Mouse (Mus musculus): ENCODE results near the gene Psmd1. TPM values are rescaled to one million over a fixed set of nuclear protein-coding genes. Genes with fewer than 3 reads are reported as not detected.

Psmd1 gene
- total and polyA plus RNA-seq, 3 experiments: 57.9 to 155 (median 116) TPM

DNA sequence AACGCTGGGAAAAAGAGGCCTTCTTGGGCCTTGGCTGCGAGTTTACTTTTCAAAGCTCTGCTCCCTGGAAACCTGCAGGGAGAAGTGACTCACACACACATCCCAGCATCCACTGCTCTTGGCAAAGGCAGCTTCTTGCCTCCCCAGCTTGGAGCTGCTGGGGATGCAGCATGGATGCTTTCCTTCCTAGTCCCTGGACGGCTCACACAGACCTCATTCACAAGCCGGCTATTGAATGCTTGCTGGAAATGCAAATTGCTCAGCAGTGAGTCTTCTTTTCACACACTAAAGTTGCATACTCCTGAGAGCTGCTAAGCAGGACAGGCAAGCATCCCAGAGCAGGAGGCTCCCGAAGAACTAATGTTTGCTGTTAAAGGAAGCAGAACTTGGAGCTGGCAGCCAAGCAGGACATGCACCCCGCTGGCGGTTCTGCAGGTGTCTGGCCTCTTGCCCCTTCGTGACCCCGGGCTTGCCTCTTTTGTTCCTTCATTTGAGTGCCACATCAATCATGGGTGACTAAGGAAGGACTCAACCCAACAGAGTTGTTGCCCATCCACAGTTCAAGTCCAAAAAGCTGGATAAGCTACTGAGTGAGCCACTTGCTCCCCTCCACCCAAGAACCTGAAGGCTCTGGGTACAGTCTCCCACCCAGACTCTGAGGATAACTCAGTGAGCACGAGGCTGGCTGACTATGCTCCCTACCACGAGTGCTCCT, 31.8 kb upstream of the Psmd1 start:
- H3K27ac ChIP-seq (ENCODE audit: control insufficient read depth, low read depth, low read length): no peak overlapping the region
- TF ChIP-seq HCFC1 (IDR thresholded peaks at IDR 0.05; ENCODE audit: low read depth, low read length) (no peak), ZC3H11A (IDR thresholded peaks at IDR 0.05; ENCODE audit: low read depth, low read length) (no peak), TCF12 (IDR thresholded peaks at IDR 0.05; ENCODE audit: low read depth, low read length) (no peak), USF1 (IDR thresholded peaks at IDR 0.05; ENCODE audit: low read depth, low read length) (no peak), MAX (IDR thresholded peaks at IDR 0.05; ENCODE audit: low read length) (no peak), POLR2A (IDR thresholded peaks at IDR 0.05; ENCODE audit: control insufficient read depth in 1 of 2, insufficient read depth in 1 of 2, low read depth in 1 of 2, low read length in 2 of 2, poor library complexity in 1 of 2) (no peak), GATA1 (IDR thresholded peaks at IDR 0.05; ENCODE audit: low read depth, low read length) (no peak), MYB (IDR thresholded peaks at IDR 0.05; ENCODE audit: low read depth, low read length) (no peak), MXI1 (IDR thresholded peaks at IDR 0.05; ENCODE audit: low read depth, low read length) (no peak), NELFE (IDR thresholded peaks at IDR 0.05; ENCODE audit: low read depth, low read length) (no peak), GABPA (IDR thresholded peaks at IDR 0.05; ENCODE audit: low read depth, low read length) (no peak), TAL1 (IDR thresholded peaks at IDR 0.05; ENCODE audit: low read length) (no peak), POLR2AphosphoS2 (IDR thresholded peaks at IDR 0.05; ENCODE audit: low read length) (no peak), KAT2A (conservative IDR thresholded peaks at IDR 0.05; ENCODE audit: low read depth, low read length) (no peak), NRF1 (IDR thresholded peaks at IDR 0.05; ENCODE audit: insufficient read depth, low read depth, low read length, poor library complexity, severe bottlenecking) (no peak), ELF1 (IDR thresholded peaks at IDR 0.05; ENCODE audit: low read depth, low read length) (no peak), RAD21 (IDR thresholded peaks at IDR 0.05; ENCODE audit: low read depth, low read length) (no peak), CHD1 (IDR thresholded peaks at IDR 0.05; ENCODE audit: low read depth, low read length) (no peak), ZKSCAN1 (IDR thresholded peaks at IDR 0.05; ENCODE audit: low read depth, low read length) (no peak)

GRCm38 (mm10) chr1:86038191-86038951, 25.8 kb upstream of the Psmd1 start:
- no peak overlapping the region for H3K4me3 ChIP-seq (ENCODE audit: control insufficient read depth in 1 of 2, insufficient read depth in 1 of 2, low read depth in 2 of 2, low read length in 2 of 2)
- no peak overlapping the region for H3K9ac ChIP-seq (ENCODE audit: control insufficient read depth, low read depth, low read length, poor library complexity, severe bottlenecking)
- H3K36me3 ChIP-seq (ENCODE audit: control insufficient read depth in 1 of 2, insufficient read depth in 2 of 2, low read length in 2 of 2): no peaks in the 10 kb centered on the region
- no peaks in the 10 kb centered on the region for H3K79me2 ChIP-seq (ENCODE audit: control insufficient read depth, insufficient read depth, low read length, poor library complexity)
- H3K9me3 ChIP-seq (replicated peaks; ENCODE audit: insufficient read depth, low read length): no peaks in the 10 kb centered on the region
- no peak for DNase-seq (ENCODE audit: low read depth, low spot score)
- no peak for TF ChIP-seq KAT2A (conservative IDR thresholded peaks at IDR 0.05; ENCODE audit: low read depth, low read length)
- no peak for TF ChIP-seq USF2 (IDR thresholded peaks at IDR 0.05; ENCODE audit: borderline replicate concordance in 1 of 2, insufficient read depth in 1 of 2, low read depth in 1 of 2, low read length in 2 of 2)
- TF ChIP-seq JUND (IDR thresholded peaks at IDR 0.05; ENCODE audit: low read depth, low read length): no peak
- TF ChIP-seq POLR2AphosphoS2 (IDR thresholded peaks at IDR 0.05; ENCODE audit: low read length): no peak
- no peak overlapping the region for H3K27ac ChIP-seq (ENCODE audit: control insufficient read depth, low read depth, low read length)
- peaks cover 3 to 6% of the 10 kb centered on the region in 2 experiments for H3K27me3 ChIP-seq (ENCODE audit: control insufficient read depth in 1 of 2, insufficient read depth in 2 of 2, low read length in 2 of 2)
- H3K4me1 ChIP-seq (ENCODE audit: control insufficient read depth in 1 of 2, insufficient read depth in 2 of 2, low read length in 2 of 2): 0 out of 4 replicates have a peak, but pooled peaks cover 0 to 3% of the 10 kb centered on the region in 2 experiments

More for the DNA sequence above, 31.8 kb upstream of the Psmd1 start:
- H3K36me3 ChIP-seq (ENCODE audit: control insufficient read depth in 1 of 2, insufficient read depth in 2 of 2, low read length in 2 of 2): no peaks in the 10 kb centered on the region
- no peaks in the 10 kb centered on the region for H3K79me2 ChIP-seq (ENCODE audit: control insufficient read depth, insufficient read depth, low read length, poor library complexity)
- H3K9ac ChIP-seq (ENCODE audit: control insufficient read depth, low read depth, low read length, poor library complexity, severe bottlenecking): no peak overlapping the region
- no peaks in the 10 kb centered on the region for H3K4me1 ChIP-seq (ENCODE audit: control insufficient read depth in 1 of 2, insufficient read depth in 2 of 2, low read length in 2 of 2)
- H3K4me3 ChIP-seq (ENCODE audit: control insufficient read depth in 1 of 2, insufficient read depth in 1 of 2, low read depth in 2 of 2, low read length in 2 of 2): no peak overlapping the region
- H3K9me3 ChIP-seq (replicated peaks; ENCODE audit: insufficient read depth, low read length): no peaks in the 10 kb centered on the region
- peaks cover 8 to 9% of the 10 kb centered on the region in 2 experiments for H3K27me3 ChIP-seq (ENCODE audit: control insufficient read depth in 1 of 2, insufficient read depth in 2 of 2, low read length in 2 of 2)
- DNase-seq (ENCODE audit: low read depth, low spot score): no peak
